Mouse (Mus musculus): Measurements from ENCODE around the gene Nudcd2.

Gene Nudcd2

GRCm38 (mm10) chr11:40755109-40755627 is 21.7 kb downstream of the Nudcd2 start, which contains the start of gene Ccng1:
Ccng1 (minus strand) TSS chr11:40755311.
- DNase-seq (ENCODE audit: low spot score in 2 of 2): peak; percentile 73 to 81

DNA sequence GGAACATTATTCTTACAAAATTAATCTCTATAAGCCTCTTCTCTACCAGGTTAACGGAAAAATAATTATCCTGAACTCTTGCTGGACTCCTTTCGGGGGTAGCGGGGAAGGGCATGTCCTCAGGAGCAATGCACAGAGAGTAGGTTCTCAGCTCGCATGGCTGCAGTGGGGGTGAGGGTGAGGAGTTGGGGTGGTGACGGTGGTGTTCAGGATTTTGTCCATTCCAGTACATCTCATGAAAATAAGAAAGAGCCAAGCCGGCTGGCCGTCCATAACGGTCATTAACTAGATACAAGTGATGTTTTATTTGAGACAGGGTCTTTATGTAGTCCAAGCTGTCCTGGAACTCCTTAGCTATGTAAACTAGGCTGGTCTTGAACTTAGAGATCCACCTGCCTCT is 22.5 kb downstream of the Nudcd2 start:
- no peak for DNase-seq (ENCODE audit: low spot score in 2 of 2)

DNA sequence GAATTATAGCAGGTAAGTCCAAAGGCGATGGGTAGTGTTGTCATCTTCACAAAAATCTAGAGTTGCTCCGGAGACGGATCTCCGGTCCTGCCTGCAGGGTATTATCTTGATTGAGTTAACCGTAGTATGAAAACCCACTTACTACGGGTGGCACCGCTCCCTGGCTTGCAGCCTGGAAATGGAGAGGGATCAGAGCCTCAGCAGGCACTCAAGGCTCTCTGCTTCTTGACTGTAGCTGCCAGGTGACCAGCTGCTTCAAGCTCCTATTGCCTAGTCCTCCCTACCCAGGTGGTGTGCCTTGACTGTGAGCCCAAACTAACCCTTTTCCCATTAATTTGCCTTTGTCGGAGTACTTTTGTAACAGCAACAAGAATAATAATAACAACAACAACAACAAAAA is 26.4 kb downstream of the Nudcd2 start:
- no peak for DNase-seq (ENCODE audit: low spot score in 2 of 2)

GRCm38 (mm10) chr11:40763395-40763794 is 29.9 kb downstream of the Nudcd2 start:
- no peak for DNase-seq (ENCODE audit: low spot score in 2 of 2)

GRCm38 (mm10) chr11:40764690-40765089 is 31.2 kb downstream of the Nudcd2 start:
- DNase-seq (ENCODE audit: low spot score in 2 of 2): no peak

GRCm38 (mm10) chr11:40775315-40776269 is 42.1 kb downstream of the Nudcd2 start:
- no peak for DNase-seq (ENCODE audit: low spot score in 2 of 2)

- DNase-seq (ENCODE audit: low spot score in 2 of 2): no peak
Observed at GRCm38 (mm10) chr11:40781857-40782256, 48.4 kb downstream of the Nudcd2 start.

GRCm38 (mm10) chr11:40783346-40783745 is 49.9 kb downstream of the Nudcd2 start:
- no peak for DNase-seq (ENCODE audit: low spot score in 2 of 2)

- DNase-seq (ENCODE audit: low spot score in 2 of 2): no peak
Observed at GRCm38 (mm10) chr11:40784326-40784725, 50.9 kb downstream of the Nudcd2 start.

- no peak for DNase-seq (ENCODE audit: low spot score in 2 of 2)
Observed at GRCm38 (mm10) chr11:40786900-40787299, 53.4 kb downstream of the Nudcd2 start.
